Comparison of ENCODE assay signal across 12 mouse cellular contexts in genomic region chr1:105997282-105997681, GRCm38 (mm10). TPM values are rescaled to one million over a fixed set of nuclear protein-coding genes. Genes with fewer than 3 reads are reported as not detected.
DNase-seq lines count a peak whose midpoint lies in the region; ATAC-seq and TF ChIP-seq lines count a peak whose summit lies in the region.
"Had no signal": no experiment of that assay in that cellular context is flagged by ENCODE, and none has a peak within 500 bp of the region (broad histone marks: within the 10 kb centered on the region; RNA-seq: fewer than 3 reads in every experiment).

No protein-coding gene starts in this region.

- no peaks in the 10 kb centered on the region for H3K9me3 ChIP-seq in midbrain, embryonic 11.5 days (ENCODE audit: control insufficient read depth, low read length)
- H3K9me3 ChIP-seq: embryonic facial prominence, embryonic 15.5 days; liver, embryonic 15.5 days had no signal

- peaks cover 10% of the 10 kb centered on the region for H3K4me1 ChIP-seq in lung, adult 2 months (ENCODE audit: control insufficient read depth, insufficient read depth, low read length)
- H3K4me1 ChIP-seq in midbrain, embryonic 11.5 days (ENCODE audit: control insufficient read depth, insufficient read depth, low read length): peaks cover 9% of the 10 kb centered on the region

- H3K36me3 ChIP-seq in midbrain, embryonic 11.5 days (ENCODE audit: control insufficient read depth, insufficient read depth, low read length): no peaks in the 10 kb centered on the region
- H3K36me3 ChIP-seq: embryonic facial prominence, embryonic 15.5 days; liver, embryonic 15.5 days had no signal

- H3K27ac ChIP-seq in midbrain, embryonic 11.5 days (ENCODE audit: low read depth, low read length): no peak overlapping the region
- H3K27ac ChIP-seq: embryonic facial prominence, embryonic 15.5 days; liver, embryonic 15.5 days had no signal

- no peak for TF ChIP-seq POLR2A in lung, adult 2 months (IDR thresholded peaks at IDR 0.05; ENCODE audit: borderline replicate concordance, extremely low read depth, low read depth, low read length)

- 20% methylated on average over 3 of the region's 3 CpGs for WGBS in lung, adult 2 months
- WGBS in midbrain, embryonic 11.5 days: 79% methylated on average over 3 of the region's 3 CpGs

- ATAC-seq in midbrain, embryonic 11.5 days (ENCODE audit: low FRiP score): no peak
- ATAC-seq: hindbrain, embryonic 16.5 days had no signal

- no peak overlapping the region for H3K4me2 ChIP-seq in midbrain, embryonic 11.5 days
- H3K4me2 ChIP-seq: embryonic facial prominence, embryonic 15.5 days; liver, embryonic 15.5 days had no signal

- H3K9ac ChIP-seq in midbrain, embryonic 11.5 days (ENCODE audit: low read length): no peak overlapping the region
- H3K9ac ChIP-seq: embryonic facial prominence, embryonic 15.5 days; liver, embryonic 15.5 days had no signal

- TF ChIP-seq CTCF in lung, adult 2 months (IDR thresholded peaks at IDR 0.05; ENCODE audit: insufficient read depth, low read length): no peak

- no peak overlapping the region for H3K4me3 ChIP-seq in lung, adult 2 months (replicated peaks; ENCODE audit: extremely low read depth, low read depth, low read length)
- no peak overlapping the region for H3K4me3 ChIP-seq in midbrain, embryonic 11.5 days (ENCODE audit: low read depth, low read length)
- H3K4me3 ChIP-seq: embryonic facial prominence, embryonic 15.5 days; liver, embryonic 15.5 days had no signal

- H3K27me3 ChIP-seq in midbrain, embryonic 11.5 days (ENCODE audit: control insufficient read depth, insufficient read depth, low read length): no peaks in the 10 kb centered on the region
- H3K27me3 ChIP-seq: embryonic facial prominence, embryonic 15.5 days; liver, embryonic 15.5 days had no signal

- DNase-seq in adrenal gland, postnatal 36 days: peak; percentile 20 to 64
- no peak for DNase-seq in adrenal gland, adult 18-20 months (ENCODE audit: low spot score in 2 of 2)
- DNase-seq in lung, adult 18-20 months: peak; percentile 27 to 64
- no peak for DNase-seq in lung, adult 2 months
- DNase-seq in kidney, adult 9 months: peak; percentile 60
- DNase-seq in lung, postnatal 4 days: peak; percentile 33 to 47
- DNase-seq in midbrain, embryonic 11.5 days (ENCODE audit: low spot score, missing footprints): no peak
- no peak for DNase-seq in right cerebral cortex, postnatal 14 days
- DNase-seq: cerebellum, adult 11 months had no signal

RNA-seq across cellular contexts. Expression of gene Zcchc2, which starts 7.1 kb away (rescaled TPM):
- total RNA-seq in adrenal gland, postnatal 36 days (2021): 10 to 100 TPM; 15.6 to 17.8 TPM
- 10 to 100 TPM; 19.4 to 20.3 TPM for total RNA-seq in adrenal gland, adult 18-20 months (2021)
- polyA plus RNA-seq in lung, adult 2 months (2012; rRNA removed): 13.6 TPM in 2 replicates
- polyA plus RNA-seq in midbrain, embryonic 11.5 days (2014; fragmentation: Nextera tagmentation; extraction: Ambion mirVana): 1.7 and 1.8 TPM in 2 replicates

Comparison
In these comparisons a context has a peak if more than half of its experiments do, and no peak if none do; other contexts are left out.
1. DNase-seq: peak in adrenal gland, postnatal 36 days (2 of 2), lung, adult 18-20 months (2 of 2), kidney, adult 9 months (single experiment) and lung, postnatal 4 days (2 of 2); none in adrenal gland, adult 18-20 months (0 of 2), lung, adult 2 months (single experiment), midbrain, embryonic 11.5 days (single experiment) and right cerebral cortex, postnatal 14 days (single experiment).